Mouse (Mus musculus): Measurements from ENCODE around the gene Ceacam16.

Ceacam16 gene

DNA sequence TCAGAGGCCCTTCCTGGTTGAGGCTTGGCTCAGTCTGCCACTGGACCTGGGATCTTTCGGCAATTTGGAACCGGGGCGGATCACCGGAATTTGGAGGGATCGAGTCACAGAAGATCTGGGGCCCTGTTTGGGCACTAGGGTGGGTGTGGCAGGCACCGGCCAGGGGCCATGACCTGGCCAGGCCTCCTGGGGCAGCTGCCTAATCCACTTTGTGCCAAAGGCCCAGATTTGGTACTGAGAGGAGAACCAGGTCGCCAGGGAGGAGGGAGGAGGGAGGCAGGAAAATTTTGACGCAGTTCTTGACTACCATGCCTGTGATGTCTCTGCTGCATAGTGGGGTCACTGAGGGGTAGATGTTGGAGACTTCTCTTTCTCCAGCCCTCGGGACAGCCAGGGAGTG, at the start of gene Ceacam16:
Gene Ceacam16, minus strand, starts transcription at position 101 of the 400 bp plus-strand sequence.
- DNase-seq (ENCODE audit: low spot score) = no peak

DNA sequence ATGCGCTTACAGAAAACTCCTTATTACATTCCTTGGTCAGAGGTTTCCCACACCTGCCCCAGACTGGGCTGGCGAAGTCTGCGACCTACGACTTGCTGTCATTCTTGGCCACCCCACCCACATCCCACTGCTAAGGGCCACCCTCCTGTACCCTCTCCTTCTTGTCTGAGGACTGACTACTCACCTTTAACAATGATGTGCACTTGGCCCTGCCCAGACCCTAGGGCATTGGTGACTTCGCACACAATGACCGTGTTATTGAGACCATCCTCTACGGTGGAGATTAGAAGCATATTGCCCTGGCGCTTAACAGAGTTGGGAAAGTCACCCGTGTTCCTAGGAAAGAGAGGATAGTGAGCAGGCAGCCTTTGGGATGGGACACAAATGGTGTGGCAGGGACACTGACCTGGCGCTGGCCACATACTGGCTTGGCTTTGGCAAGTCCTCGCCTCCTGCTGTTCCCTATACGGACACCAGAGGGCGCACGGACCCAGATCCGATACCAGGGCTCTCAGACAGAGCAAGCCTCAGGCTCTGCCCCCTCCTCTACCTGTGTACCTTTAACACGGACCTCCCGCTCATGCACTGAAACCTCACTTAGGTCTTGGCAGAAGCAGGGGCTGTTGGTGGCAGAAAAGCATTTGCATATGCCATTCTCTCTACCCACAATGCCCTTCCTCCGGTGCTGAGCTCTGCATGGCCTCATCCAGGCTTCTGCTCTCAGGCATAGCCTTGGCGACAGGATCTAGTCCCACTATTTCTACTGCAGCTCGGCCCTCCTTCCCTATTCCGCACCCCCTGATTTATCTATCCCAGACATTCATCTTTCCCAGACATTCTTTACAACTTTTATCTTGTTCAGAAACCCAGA, 49.6 kb upstream of the Ceacam16 start:
- DNase-seq (ENCODE audit: low spot score) = peak; percentile 61

DNA sequence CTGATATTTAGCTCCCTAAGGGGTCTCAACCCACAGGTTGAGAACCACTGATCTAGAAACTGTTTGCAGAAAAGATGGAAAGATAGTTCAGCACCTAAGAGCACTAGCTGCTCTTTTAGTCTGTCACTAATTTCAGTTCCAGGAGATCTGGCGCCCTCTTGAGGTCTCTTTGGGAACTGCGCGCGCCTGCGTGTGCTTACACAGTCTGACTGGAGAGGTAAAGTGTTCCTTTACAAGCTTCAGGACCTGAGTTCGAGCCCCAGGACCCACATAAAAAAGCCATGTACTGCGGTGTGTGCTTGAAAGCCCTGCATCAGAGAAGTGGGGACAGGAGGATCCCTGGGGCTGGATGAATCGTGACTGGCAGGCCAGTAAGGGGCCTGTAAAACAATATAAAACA, 28.8 kb upstream of the Ceacam16 start:
- DNase-seq (ENCODE audit: low spot score) = no peak

DNA sequence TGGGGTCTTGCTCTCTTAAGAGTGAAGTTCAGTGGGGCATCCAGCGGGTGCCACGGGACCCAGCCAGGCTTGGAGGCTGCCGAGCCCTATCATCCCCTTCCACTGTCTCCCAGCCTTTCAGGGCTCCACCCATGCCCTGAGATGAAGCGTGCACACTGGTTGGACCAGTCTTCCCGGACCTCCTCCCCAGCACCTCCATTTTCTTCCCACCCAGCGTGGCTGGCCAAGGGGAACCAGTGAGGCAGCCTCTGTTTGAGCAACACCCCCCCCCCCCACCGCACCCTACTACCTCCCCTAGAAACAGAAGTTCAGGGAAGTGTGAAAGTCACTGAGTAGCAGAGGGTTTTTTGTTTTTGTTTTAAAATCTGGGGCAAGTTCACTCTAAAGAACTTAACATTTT, 26.8 kb upstream of the Ceacam16 start, which contains the start of gene Ceacam19:
Gene Ceacam19, minus strand, starts transcription at position 117 of the 400 bp plus-strand sequence.
- no peak for DNase-seq (ENCODE audit: low spot score)

DNA sequence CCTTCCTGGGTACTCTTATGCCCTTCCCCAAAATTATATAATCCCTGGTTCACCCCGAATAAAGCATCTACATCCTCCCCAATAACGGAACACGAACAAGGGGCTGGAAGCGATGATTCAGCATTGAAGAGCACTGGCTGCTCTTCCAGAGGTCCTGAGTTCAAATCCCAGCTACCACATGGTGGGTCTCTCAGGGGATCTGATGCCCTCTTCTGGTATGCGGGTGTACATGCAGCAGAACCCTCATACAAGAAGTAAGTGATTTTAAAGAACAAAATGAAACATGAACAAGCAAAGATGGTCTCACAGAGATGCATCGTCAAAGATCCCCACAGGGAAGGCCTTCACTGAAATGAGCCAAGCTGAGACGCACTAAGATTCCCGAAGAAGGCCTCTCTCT, 19.7 kb upstream of the Ceacam16 start:
- DNase-seq (ENCODE audit: low spot score) = no peak

DNA sequence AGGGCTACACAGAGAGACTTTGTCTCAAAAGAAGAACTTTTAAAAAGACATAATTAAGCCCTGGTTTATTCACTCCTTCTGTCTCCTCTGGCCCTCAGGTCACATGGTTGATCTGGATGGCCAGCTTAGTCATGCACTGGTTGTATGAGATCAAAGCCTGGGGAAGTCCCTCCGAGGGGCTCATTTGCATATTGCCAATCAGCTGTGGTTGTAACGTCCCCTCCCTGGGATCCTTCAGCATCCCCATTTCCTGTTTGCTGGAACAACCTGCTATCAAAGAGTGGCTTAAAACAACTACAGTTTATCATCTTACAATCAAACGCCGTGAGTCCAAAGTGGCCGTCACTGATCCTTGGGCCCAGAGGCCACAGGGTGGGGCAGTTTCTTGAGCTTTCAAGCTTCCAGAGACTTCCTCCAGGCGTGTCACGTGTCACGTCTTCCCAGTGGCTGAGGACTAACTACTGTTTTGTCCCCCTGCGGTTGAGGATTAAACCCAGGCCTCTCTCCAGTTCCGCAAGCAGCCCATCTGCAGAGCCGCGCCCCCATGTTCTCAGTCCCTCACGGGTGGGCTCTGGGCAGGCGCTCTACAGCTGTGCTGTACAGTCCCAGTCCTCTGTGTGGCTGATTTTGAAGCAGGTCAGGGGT, 15.8 kb upstream of the Ceacam16 start:
- DNase-seq (ENCODE audit: low spot score) = no peak

DNA sequence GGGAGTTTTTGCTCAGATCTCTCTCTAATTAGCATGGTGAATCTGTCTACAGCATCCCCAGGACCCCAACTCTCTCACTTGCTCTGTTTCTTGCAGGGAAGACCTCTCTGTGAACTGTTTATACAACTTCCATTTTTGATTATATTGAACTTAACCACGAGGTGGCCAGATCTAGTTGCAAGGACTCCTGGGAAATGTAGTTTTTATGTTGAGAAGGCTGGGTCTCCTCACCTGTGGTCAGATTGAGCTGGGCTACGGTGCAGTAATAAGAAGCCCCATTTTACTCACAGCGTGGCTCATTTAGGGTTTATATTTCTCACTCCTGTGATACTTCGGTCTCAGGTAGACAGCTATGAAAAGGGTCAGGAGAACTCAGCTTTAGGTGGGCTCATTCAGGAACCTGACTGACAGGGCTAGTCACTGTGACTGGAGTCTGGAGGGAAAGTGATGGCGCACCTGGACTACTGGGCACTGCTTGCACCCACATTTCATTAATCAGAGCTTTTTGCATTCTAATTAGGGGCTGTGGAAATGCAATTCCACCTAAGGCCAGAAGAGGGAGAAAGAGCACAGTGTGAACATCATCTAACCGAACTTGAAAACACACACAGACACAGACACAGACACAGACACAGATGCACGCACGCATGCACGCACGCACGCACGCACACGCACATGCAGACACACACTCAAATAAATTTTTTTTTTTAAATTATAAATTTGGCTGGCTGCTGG, 15.0 kb upstream of the Ceacam16 start:
- DNase-seq (ENCODE audit: low spot score) = peak; percentile 65

DNA sequence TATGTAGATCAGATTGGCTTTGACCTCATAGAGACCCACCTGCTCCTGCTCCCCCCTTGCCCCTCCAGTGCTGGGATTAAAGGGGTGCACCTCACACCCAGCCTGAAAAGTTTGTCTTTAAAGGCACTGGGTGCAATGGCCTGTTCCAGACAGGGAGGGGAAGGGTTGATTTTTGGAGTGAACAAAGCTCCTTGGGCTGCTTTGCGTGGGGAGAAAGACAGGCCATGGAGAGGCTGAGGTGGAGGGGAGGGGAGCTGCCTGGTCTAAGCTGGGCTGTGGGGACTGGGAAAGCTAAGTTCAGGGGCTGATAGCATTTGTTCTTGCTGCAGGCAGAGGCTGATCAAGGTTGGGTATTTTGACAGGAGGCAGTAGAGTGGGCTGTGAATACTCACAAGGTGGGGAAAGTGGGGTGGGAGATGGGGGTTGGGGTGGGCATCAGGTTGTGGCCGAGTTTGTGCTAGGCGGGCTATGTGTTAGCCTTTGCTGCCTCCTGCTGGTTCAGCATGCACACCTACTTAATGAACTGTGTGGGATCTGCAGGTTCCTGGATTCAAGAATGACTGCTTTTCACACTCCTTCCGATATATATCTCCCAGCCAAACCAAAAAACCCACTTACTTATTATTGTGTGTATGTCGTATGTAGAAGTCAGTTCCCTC, 11.0 kb upstream of the Ceacam16 start:
- no peak for DNase-seq (ENCODE audit: low spot score)

DNA sequence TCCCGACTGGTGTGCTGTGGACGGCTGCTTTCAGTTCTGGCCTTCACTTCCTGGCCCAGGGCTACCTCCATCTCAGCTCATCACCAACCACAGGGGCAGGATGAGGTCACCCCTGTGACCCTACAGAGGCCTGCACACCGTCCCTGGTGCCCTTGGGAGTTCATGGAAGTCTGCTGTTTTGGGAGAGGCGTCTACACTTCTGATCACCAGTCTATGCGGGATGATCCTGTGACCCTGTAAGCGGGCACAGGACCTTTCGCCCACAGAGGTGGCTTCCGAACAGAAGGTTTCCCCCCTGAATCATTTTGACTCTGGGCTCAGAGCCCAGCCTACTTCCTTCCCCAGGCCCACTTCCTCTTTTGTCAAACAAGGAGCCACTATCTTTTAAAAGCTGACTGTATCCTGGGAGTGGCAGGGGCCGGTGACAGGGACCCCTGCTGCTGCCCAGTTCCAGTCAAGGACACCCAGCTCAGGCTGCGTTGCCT, 10.1 kb upstream of the Ceacam16 start:
- no peak for DNase-seq (ENCODE audit: low spot score)

DNA sequence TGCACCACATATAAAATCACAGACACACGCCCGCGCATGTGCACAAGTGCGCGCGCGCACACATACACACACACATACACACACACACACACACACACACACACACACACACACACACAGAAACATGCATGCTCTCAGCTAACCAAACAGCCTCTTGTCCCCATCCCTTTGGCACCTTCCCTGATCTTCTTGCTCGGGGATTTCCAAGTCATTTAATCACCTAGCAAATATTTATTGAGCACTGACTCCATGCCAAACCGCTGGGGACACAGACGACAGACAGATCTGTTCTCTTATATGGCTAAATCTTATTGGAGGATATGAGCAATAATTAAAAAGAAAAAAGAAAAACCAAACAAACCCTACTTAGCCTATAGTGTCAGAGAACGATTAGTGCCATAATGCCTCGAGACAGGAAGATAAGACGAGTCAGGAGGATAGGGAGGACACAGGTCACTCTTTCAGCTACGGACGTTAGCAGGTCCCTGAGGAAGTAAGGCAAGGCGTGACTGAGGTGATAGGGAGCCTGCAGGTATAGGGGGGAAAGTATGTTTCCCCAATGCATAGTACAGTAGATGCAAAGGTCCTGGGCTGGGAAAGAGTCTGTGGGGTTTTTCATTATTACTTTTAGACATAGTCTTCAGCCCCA, 6.8 kb upstream of the Ceacam16 start:
- no peak for DNase-seq (ENCODE audit: low spot score)

DNA sequence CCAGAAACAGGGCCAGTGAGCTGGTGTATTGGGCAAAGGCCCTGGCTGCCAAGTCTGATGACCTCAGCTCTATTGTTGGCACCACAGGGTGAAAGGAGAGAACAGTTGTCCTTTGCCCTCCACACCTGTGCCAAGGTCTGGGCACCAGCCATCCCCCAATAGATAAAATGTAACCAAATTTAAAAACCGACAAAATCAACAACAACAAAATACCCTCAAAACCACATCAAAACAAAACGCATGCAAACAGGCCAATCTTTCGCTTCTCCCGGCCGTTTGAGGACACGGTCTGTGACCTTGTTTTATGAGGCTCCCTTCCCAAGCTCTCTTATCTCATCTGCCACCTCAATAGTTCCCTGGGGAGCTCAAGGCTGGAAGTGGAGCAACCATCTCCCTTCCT, 5.4 kb upstream of the Ceacam16 start:
- DNase-seq (ENCODE audit: low spot score) = no peak

DNA sequence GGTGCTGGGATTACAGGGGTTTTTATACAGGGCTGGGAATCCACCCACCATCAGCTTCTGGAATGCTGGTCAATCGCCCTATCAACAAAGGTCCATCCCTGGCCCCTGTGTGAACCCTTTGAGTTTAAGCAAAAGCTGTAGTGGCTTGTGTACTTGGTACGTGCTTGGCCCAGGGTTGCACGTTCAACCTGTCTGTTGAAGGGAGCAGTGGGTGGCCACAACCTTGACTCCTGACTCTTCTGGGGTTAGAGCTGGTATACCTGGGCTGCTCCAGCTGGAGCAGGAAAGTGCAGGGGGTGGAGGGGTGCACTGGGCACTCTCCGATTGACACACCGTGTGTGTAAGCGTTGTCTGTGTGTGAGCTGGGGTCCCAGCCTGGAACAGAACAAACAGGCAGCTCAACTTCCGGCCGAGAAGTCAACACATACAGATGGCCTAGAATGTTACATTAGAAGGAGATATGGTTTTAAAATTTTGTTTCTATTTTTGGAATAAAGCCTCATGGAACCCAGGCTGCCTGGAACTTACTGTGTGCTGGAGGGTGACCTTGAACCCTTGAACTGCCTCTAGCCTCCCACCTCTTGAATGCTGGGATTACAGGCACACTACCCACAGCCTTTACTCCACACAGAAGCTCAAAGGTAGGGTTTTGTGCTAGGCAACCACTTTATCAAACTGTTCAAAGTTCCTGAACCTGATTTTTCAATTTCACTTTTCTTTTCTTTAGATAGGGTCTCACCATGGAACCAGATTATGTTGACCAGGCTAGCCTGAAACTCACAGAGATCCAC, 4.3 kb upstream of the Ceacam16 start:
- DNase-seq (ENCODE audit: low spot score) = no peak

DNA sequence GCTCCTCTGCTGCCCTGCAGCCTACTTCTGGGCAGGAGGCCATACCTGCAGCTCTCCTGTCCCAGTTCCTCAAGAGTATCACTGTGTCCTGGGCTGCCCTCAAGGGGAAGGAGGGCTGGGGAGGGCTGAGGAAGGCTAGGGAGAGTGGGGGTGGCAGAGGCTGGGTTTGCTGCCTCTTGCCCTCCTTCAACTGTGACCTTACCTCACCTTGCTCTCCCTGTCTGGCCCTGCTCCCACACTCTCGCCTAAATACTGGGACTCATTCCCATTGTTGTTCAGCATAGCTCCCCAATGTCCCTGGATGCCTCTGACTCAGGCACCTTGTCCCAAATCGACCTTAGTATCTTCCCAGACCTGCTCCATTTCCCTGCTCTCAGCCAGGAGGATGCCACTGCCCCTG, 3.1 kb upstream of the Ceacam16 start:
- DNase-seq (ENCODE audit: low spot score) = no peak

DNA sequence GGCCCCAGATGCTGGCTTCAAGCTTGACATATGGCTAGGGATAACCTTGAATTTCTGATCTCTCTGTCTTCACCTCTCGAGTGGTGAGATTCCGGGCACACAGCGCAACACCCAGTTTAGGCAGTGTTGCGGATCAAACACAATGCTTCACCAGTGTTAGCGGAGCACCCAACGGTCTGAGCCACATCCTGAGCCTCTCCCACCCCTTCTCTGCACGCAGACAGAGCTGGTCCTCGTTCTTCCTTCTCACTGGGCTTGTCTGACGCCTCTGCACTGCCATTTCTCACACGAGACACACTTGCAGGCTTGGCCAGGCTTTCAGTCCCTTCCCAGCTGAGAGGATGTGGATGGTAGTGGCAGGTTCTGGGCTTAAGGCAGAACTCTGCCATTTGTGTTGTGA, 1.4 kb downstream of the Ceacam16 start:
- DNase-seq (ENCODE audit: low spot score) = no peak

DNA sequence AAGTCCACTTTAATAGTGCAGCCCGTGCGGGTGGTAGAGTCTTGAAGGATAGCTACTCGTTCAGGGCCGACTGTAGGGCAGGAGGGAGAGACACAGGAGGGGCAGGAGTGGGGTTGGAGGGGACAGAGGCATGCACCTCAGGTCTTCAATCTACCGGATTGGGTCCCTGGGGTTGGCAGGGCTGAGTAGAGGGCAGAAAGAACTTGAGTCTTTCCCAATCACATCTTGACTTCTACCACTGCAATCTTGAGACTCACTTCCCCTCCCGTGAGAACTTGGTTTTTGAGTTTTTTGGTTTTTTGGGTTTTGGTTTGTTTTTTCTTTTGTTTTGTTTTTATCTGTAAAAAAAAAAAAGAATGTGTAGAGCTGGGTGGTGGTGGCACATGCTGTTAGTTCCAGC, 4.8 kb downstream of the Ceacam16 start:
- no peak for DNase-seq (ENCODE audit: low spot score)

DNA sequence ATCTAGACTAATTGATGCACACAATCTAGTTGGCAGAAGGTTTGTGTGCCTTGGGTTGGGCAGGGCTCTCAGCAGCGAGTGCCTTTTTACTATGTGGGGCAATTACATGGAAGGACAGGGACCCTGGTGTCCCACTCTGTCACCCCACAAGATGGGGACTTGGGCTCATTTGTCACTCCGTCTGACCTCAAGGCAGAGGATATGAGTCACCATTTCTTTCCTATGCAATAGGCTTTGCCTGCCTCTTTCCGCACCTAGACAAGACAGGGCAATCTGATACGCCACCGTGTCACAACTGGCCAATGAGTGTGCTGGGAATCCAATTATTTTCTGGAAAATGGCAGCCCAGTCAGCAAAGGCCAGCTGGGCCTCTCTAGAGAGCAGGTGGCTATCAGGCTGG, 5.4 kb downstream of the Ceacam16 start:
- DNase-seq (ENCODE audit: low spot score) = no peak

DNA sequence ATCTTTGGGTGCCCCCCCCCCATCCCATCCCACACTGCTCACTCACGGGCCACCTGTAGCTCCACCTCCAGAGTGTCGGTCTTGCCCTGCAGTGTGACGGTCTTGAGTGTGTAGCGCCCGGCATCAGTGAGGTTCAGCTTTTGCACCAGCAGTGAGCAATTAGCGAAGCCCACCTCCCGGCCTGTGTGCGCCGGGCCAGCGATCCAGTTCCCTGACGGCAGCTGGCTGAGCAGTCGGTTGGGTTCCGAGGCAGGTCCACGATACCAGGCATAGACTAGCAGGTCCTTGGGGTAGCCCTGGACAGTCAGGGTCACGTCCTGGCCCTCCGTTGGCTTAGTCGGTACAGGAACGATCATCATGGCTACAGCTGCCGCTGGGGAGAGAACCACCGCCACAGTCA, 7.6 kb downstream of the Ceacam16 start:
- no peak for DNase-seq (ENCODE audit: low spot score)

DNA sequence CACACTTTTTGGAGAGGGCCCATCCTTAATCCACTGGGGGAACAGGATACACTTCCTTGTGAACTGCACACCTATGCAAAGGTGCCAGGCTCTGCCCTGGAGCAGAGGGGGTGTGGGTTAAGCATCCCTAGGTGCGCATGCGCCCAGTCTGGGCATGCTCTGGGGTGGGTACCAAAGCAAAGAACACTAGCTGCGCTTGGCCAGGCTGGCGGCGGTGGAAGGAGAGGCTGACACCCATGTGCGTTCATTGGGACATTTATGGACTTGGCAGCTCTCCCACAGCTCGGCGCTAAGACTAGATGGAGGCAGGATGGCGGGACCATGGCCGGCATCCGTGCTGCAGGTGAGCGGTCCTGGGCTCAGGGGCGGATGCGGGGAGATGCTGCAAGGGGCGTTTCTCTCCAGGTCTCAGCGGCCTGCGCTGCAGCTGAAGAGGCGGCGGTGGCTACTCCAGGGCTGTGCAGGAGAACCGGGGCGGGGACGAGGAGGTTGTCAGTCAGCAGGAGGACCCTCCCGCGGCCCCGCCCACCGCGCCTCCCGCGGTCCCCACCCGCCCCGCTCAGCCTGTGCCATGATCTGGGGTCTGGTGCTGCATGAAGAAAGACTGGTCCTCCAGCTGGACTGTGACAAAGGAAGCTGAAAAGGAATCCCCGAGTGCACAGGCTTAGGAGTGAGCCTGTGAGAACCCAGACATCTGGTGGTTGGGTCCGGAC, 9.1 kb downstream of the Ceacam16 start, which contains the start of gene Gm19345:
Gene Gm19345, plus strand, starts transcription at position 146 of the 713 bp plus-strand sequence.
- DNase-seq (ENCODE audit: low spot score) = no peak

DNA sequence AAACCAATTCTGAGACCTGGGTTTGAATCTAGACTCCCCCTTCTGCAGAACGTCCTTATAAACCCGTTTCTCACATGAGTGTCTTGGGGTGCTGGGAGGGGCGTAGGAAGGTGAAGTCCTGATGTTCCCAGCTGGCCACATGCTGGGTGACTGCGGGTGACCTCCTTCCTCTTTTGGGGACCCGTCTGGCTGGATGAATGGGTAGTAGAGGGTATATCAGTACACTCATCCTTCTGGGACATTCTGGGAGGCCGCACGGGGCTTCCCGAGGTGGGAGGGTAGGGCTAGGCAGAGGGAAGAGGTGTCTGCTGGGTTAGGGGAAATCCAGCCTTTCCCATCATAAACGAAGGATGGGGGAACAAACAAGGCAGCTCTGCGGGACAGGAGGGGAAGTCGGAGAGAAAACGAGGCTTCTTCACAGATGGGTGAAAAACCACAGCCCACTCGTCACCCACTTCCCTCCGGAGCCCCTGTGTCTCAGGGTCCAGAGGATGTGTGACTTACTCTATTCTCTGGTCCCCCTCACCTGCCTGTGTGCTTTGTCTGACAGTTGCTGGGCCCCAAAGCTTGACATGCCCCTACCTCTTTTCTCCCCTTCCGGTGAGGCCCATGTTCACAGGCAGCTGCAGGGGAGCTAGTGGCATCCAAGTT, 16.5 kb downstream of the Ceacam16 start:
- DNase-seq (ENCODE audit: low spot score) = no peak
